Mouse (Mus musculus) heart, postnatal 10 days (tissue): Measurements from ENCODE around the gene Epb41l5. TPM values are rescaled to one million over a fixed set of nuclear protein-coding genes. Genes with fewer than 3 reads are reported as not detected.

Source experiments
- DNase-seq, 2 experiments: peaks; one replicate each; pipeline ENCODE4 v3.0.0; 2021
- intact Hi-C: fragments of 180-260 bp; cut with DNase I; formaldehyde crosslinking; loops from one replicate; pipeline ENCODE4 v1.15.1; 2025
- total RNA-seq, 2 experiments: library from RNA; stranded (reverse); gene quantifications; 2 replicates each; pipeline ENCODE4 v1.2.3; 2021

The Epb41l5 gene
- total RNA-seq, 2 experiments from 2014 or later, result 4.1 to 4.2 TPM

GRCm38 (mm10) chr1:119602448-119602847 is 46.4 kb downstream of the Epb41l5 start:
- intact Hi-C loops, result no loop called here
- no peak for DNase-seq

GRCm38 (mm10) chr1:119598855-119599254 is 49.9 kb downstream of the Epb41l5 start:
- intact Hi-C loops, result no loop called here
- no peak for DNase-seq

DNA sequence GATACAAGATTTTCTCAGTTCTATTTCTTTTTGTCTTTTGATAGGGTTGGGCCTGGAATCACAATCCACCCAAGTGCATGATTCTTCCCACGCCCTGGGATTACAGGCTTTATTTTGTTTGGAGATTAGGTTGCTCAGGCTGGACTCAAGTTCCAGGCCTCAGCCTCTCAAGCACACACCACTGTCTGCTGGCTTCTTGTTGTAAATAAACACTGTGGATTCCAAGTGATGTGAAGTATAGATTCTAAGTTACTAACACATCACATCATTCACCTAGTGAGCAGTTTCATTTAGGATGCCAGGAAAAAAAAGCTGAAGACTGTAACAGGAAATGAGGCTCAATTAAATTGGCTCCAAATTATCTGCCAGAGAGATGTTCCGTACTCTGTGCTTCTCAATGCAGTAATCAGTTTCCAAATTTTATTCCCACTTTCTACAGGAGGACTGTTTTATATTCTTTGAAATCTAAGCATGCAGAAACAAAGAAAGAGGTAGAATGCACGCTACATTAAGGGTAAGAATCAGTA is 51.8 kb downstream of the Epb41l5 start:
- DNase-seq, result no peak
- intact Hi-C loops, result no loop called here

GRCm38 (mm10) chr1:119590041-119590440 is 58.8 kb downstream of the Epb41l5 start:
- peak; percentile 43 to 50 for DNase-seq
- intact Hi-C loops, result no loop called here

- intact Hi-C loops, result no loop called here
- DNase-seq, result no peak
Measured at GRCm38 (mm10) chr1:119584974-119585373, 63.8 kb downstream of the Epb41l5 start.

- DNase-seq, result no peak
- intact Hi-C loops, result no loop called here
Measured at GRCm38 (mm10) chr1:119570134-119570533, 78.7 kb downstream of the Epb41l5 start.

DNA sequence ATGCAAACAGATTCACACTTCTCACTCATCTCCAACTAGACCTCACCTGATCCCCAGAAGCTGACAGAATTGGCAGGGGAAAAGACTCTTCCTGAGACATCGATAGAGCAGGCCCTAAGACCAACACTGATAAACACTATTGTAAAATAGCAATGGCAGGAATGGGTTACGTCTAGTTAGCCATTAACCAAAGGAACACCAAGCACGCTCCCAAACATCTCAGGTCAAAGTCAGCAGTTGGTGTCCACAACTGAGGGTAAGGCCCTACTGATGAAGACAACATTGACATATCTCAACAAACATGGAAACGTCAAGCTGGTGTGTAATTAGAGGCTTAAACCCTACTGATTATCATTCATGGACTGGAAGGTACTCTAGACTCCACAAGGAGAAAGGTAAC is 83.3 kb downstream of the Epb41l5 start:
- no peak for DNase-seq
- intact Hi-C loops, result no loop called here

GRCm38 (mm10) chr1:119557641-119558395 is 91.0 kb downstream of the Epb41l5 start:
- intact Hi-C loops, result no loop called here
- DNase-seq, result no peak

GRCm38 (mm10) chr1:119555651-119556050 is 93.1 kb downstream of the Epb41l5 start:
- intact Hi-C loops, result no loop called here
- DNase-seq, result no peak

DNA sequence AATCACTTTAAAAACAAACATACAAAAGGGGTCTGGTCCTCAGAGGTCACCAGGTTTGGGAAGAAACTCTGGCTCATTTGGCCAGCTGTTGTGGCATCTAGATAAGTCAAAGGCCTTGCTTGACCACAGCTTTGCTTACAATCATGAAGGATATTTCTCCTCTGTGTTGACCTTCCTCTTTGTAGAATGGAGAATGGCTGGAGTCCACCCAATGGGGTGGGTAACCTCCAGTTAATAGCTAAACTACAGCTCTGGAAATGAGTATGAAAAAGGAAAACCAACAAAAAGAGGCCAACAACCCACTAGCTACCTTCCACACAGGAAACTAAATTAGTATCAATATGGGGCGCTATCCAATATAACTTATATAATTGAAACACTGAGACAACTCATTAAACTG is 97.1 kb downstream of the Epb41l5 start:
- intact Hi-C loops, result loop anchor here (2.0 kb wide), 1 partner anchor 377 kb away; no protein-coding TSS in a partner anchor
- DNase-seq, result no peak

DNA sequence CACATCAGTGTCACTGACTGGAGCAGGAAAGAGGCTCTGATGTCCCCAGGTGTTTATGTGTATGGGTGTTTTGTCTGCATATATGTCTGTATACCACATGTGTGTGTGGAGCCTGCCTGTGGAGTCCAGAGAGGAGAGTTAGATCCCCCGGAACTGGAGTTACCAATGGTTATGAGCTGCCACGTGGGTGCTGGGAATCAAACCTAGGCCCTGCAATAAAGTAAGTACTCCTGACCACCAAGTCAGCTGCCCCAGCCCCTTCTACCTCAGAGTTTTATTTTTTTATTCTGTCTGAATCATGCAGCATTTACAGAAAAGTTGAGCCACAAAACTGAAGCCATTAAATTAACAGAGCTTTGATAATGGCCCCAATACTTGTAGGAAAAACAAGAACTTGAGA is 98.7 kb downstream of the Epb41l5 start:
- intact Hi-C loops, result loop anchor here (2.0 kb wide), 1 partner anchor 379 kb away; no protein-coding TSS in a partner anchor
- DNase-seq, result no peak

DNA sequence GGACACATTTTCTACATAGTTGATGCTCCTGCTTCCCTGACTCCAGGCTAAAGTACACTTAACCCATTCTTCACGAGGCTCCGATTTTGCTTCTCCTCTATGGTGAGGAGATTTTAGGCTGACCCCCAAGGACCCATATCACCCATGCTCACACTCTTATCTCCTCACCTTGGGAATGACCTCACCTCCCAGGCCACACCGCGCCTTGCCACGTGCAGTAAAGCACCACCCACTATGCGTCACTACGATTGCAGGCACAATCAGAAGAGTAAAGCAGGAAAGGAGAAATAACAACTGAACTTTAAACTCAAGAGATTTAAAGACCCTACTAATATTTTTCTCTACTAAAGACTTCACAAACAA is 99.5 kb downstream of the Epb41l5 start:
- DNase-seq, result no peak
- intact Hi-C loops, result loop anchor here (2.0 to 5.0 kb wide), 3 partner anchors 92 to 463 kb away; no protein-coding TSS in a partner anchor

GRCm38 (mm10) chr1:119548668-119549326 is 100.0 kb downstream of the Epb41l5 start:
- intact Hi-C loops, result loop anchor here (1.0 to 5.0 kb wide), 4 partner anchors 91 to 464 kb away; no protein-coding TSS in a partner anchor
- peak; percentile 78 to 89 for DNase-seq

GRCm38 (mm10) chr1:119546490-119546889 is 102.3 kb downstream of the Epb41l5 start:
- intact Hi-C loops, result loop anchor here (5.0 kb wide), 2 partner anchors 89 to 459 kb away; no protein-coding TSS in a partner anchor
- no peak for DNase-seq

GRCm38 (mm10) chr1:119545671-119546070 is 103.1 kb downstream of the Epb41l5 start:
- intact Hi-C loops, result loop anchor here (5.0 kb wide), 2 partner anchors 88 to 458 kb away; no protein-coding TSS in a partner anchor
- DNase-seq, result no peak

DNA sequence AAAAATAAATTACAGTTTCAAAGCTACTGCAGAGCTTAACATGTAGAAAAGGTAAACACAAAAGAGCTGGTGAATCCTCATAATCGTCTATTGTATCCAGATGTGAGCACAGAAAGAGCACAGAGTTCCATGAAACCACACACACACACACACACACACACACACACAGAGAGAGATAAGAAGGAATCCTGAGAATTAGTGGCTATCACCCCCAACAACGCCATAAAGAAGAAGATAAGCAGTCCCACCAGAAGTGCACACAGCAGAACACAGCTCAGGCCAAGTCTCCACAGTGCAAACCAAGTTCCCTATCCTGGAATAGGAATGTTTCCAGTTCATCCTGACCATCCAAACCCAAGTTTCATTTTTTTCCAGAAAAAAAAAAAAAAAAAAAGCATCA is 103.6 kb downstream of the Epb41l5 start:
- no peak for DNase-seq
- intact Hi-C loops, result loop anchor here (5.0 kb wide), 2 partner anchors 88 to 458 kb away; no protein-coding TSS in a partner anchor

GRCm38 (mm10) chr1:119544611-119545155 is 104.1 kb downstream of the Epb41l5 start:
- intact Hi-C loops, result loop anchor here (5.0 kb wide), 2 partner anchors 87 to 457 kb away; no protein-coding TSS in a partner anchor
- no peak for DNase-seq

DNA sequence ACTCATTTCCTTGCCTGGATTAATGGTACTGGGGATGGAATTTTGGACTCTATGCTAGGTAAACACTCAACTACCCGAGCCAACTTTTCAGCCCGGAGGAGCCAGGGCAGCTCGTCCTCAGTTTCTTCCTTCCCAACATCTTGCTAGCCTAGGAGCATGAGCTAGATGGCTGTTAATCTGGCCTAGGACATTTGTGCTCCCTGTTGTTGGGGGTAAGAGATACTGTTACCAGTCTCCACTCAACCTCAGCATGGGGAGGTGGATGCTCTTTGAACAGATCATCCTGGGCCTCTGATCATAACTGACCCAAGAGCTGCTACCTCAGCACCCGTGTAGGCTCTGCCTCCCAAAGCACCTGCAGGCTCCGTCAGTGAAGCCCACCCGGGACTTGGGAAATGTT is 105.5 kb downstream of the Epb41l5 start:
- no peak for DNase-seq
- intact Hi-C loops, result no loop called here

DNA sequence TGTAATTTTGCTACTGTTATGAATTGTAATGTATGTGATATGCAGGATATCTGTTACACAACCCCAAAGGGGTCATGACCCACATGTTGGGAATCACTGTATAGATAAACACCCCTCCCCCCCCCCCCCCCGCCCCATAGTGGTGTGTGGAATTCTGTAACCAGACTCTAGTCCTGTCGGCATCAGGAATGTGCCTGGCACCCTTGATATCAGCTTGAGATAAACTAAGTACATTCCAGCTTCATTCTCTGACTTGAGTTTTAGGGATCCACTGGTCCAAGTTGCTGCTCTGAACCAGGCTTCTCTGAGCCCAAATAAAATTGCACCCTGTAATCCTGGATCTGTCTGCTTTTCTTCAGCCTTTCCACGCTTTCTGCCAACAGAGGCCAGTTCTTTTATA is 107.2 kb downstream of the Epb41l5 start:
- DNase-seq, result no peak
- intact Hi-C loops, result no loop called here

- no peak for DNase-seq
- intact Hi-C loops, result no loop called here
Measured at GRCm38 (mm10) chr1:119540836-119541557, 107.8 kb downstream of the Epb41l5 start.

DNA sequence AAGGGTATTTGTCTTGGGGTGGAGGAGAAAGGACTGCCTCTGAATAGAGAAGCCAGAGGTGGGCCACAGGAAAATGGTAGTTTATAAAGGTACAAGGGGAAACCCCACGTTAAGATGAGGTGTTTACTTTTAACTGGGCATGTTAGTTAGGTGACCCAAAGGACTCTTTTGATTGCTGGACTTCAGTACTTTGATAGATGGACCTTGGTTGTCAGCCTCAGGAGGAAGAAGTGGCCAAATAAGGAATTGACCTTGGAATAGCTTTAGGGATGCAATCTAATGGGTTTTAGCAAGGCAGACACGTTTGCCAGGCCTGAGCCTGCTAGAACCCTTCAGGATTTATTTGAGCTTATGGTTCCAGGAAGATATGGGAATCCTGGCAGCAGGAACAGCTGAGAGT is 109.5 kb downstream of the Epb41l5 start:
- intact Hi-C loops, result no loop called here
- no peak for DNase-seq
